In genomic region chr14:20996361-20996760, GRCm38 (mm10) we compare ENCODE assay signal across 24 mouse cellular contexts. TPM values are rescaled to one million over a fixed set of nuclear protein-coding genes. Genes with fewer than 3 reads are reported as not detected.
DNase-seq lines count a peak whose midpoint lies in the region; ATAC-seq and TF ChIP-seq lines count a peak whose summit lies in the region.
"Had no signal": no experiment of that assay in that cellular context is flagged by ENCODE, and none has a peak within 500 bp of the region (broad histone marks: within the 10 kb centered on the region; RNA-seq: fewer than 3 reads in every experiment).

No protein-coding gene starts in this region.

- no peak overlapping the region for H3K4me3 ChIP-seq in embryonic facial prominence, embryonic 12.5 days
- H3K4me3 ChIP-seq in embryonic facial prominence, embryonic 10.5 days = no peak overlapping the region
- H3K4me3 ChIP-seq in layer of hippocampus, adult 2 months = no peak overlapping the region
- no peak overlapping the region for H3K4me3 ChIP-seq in lung, adult 2 months (replicated peaks; ENCODE audit: extremely low read depth, low read depth, low read length)
- H3K4me3 ChIP-seq: forebrain, embryonic 10.5 days; forebrain, embryonic 15.5 days; gastrocnemius, adult 2 months; hindbrain, embryonic 12.5 days; midbrain, embryonic 12.5 days; myocyte; neural tube, embryonic 13.5 days had no signal

- WGBS in embryonic facial prominence, embryonic 12.5 days = 70% methylated on average over 5 of the region's 5 CpGs
- 71% methylated on average over 5 of the region's 5 CpGs for WGBS in embryonic facial prominence, embryonic 10.5 days
- 58% methylated on average over 5 of the region's 5 CpGs for WGBS in lung, adult 2 months

- H3K27ac ChIP-seq in embryonic facial prominence, embryonic 12.5 days = no peak overlapping the region
- H3K27ac ChIP-seq in embryonic facial prominence, embryonic 10.5 days (replicated peaks) = no peak overlapping the region
- peak overlapping the region; percentile 58; the same call in 1 of the 2 replicates for H3K27ac ChIP-seq in layer of hippocampus, adult 2 months
- H3K27ac ChIP-seq: forebrain, embryonic 10.5 days; forebrain, embryonic 15.5 days; gastrocnemius, adult 2 months; hindbrain, embryonic 12.5 days; midbrain, embryonic 12.5 days had no signal

- TF ChIP-seq CTCF in layer of hippocampus, adult 2 months (conservative IDR thresholded peaks at IDR 0.05) = no peak
- no peak for TF ChIP-seq CTCF in lung, adult 2 months (IDR thresholded peaks at IDR 0.05; ENCODE audit: insufficient read depth, low read length)

- H3K4me2 ChIP-seq in embryonic facial prominence, embryonic 12.5 days (replicated peaks) = no peak overlapping the region
- H3K4me2 ChIP-seq: forebrain, embryonic 15.5 days; hindbrain, embryonic 12.5 days; midbrain, embryonic 12.5 days; neural tube, embryonic 13.5 days had no signal

- 0 out of 2 replicates have a peak overlapping the region, but pooled peaks have one; percentile 7 for H3K9ac ChIP-seq in embryonic facial prominence, embryonic 12.5 days
- H3K9ac ChIP-seq: forebrain, embryonic 15.5 days; hindbrain, embryonic 12.5 days; midbrain, embryonic 12.5 days; neural tube, embryonic 13.5 days had no signal

- no peak for TF ChIP-seq POLR2A in lung, adult 2 months (IDR thresholded peaks at IDR 0.05; ENCODE audit: borderline replicate concordance, extremely low read depth, low read depth, low read length)

- H3K9me3 ChIP-seq in embryonic facial prominence, embryonic 12.5 days = no peaks in the 10 kb centered on the region; the same call in 1 of the 2 replicates
- H3K9me3 ChIP-seq in embryonic facial prominence, embryonic 10.5 days = no peaks in the 10 kb centered on the region
- H3K9me3 ChIP-seq: forebrain, embryonic 10.5 days; forebrain, embryonic 15.5 days; hindbrain, embryonic 12.5 days; midbrain, embryonic 12.5 days; neural tube, embryonic 13.5 days had no signal

- no peak for ATAC-seq in embryonic facial prominence, embryonic 12.5 days (ENCODE audit: insufficient number of reproducible peaks, insufficient read depth, low FRiP score, low TSS enrichment)
- ATAC-seq in megakaryocyte-erythroid progenitor cell, adult 5-6 weeks (replicated peaks; ENCODE audit: low FRiP score, low TSS enrichment, poor library complexity, severe bottlenecking) = peak; percentile 71
- ATAC-seq: forebrain, embryonic 15.5 days; intestine, postnatal 0 days had no signal

- H3K4me1 ChIP-seq in embryonic facial prominence, embryonic 12.5 days = no peaks in the 10 kb centered on the region
- H3K4me1 ChIP-seq in embryonic facial prominence, embryonic 10.5 days = no peaks in the 10 kb centered on the region
- no peaks in the 10 kb centered on the region; the same call in none of the 2 replicates for H3K4me1 ChIP-seq in lung, adult 2 months (ENCODE audit: control insufficient read depth, insufficient read depth, low read length)
- H3K4me1 ChIP-seq: forebrain, embryonic 10.5 days; midbrain, embryonic 12.5 days; neural tube, embryonic 13.5 days had no signal

- H3K27me3 ChIP-seq in embryonic facial prominence, embryonic 12.5 days = no peaks in the 10 kb centered on the region
- no peaks in the 10 kb centered on the region for H3K27me3 ChIP-seq in embryonic facial prominence, embryonic 10.5 days (replicated peaks; ENCODE audit: low read depth, poor library complexity, severe bottlenecking)
- H3K27me3 ChIP-seq: CH12.LX; forebrain, embryonic 15.5 days; hindbrain, embryonic 12.5 days; midbrain, embryonic 12.5 days; neural tube, embryonic 13.5 days had no signal

- H3K36me3 ChIP-seq in embryonic facial prominence, embryonic 12.5 days = peaks cover 6% of the 10 kb centered on the region
- peaks cover 25% of the 10 kb centered on the region for H3K36me3 ChIP-seq in embryonic facial prominence, embryonic 10.5 days (replicated peaks)
- H3K36me3 ChIP-seq: forebrain, embryonic 15.5 days had no signal

- DNase-seq in embryonic facial prominence, embryonic 10.5 days (ENCODE audit: low spot score) = no peak
- DNase-seq in layer of hippocampus, adult 2 months (ENCODE audit: low spot score in 2 of 2) = no peak
- no peak for DNase-seq in layer of hippocampus, adult 9-10 months (ENCODE audit: low spot score)
- DNase-seq in lung, postnatal 36 days = peak; percentile 15
- no peak for DNase-seq in lung, adult 2 months
- no peak for DNase-seq in MN1 (ENCODE audit: low spot score)
- DNase-seq: adrenal gland, adult 8-10 months; cerebellum, adult 8-10 months; cerebellum, postnatal 25 days; gastrocnemius, adult 2 months; kidney, postnatal 25 days; left cerebral cortex, postnatal 4 days; thymus, adult 2 months; thymus, postnatal 36 days had no signal

RNA-seq across cellular contexts. Expression of gene Ap3m1, which starts 55.9 kb away (rescaled TPM):
- 80.6 and 87.3 TPM in 2 replicates for polyA plus RNA-seq in embryonic facial prominence, embryonic 12.5 days (2016; fragmentation: Nextera tagmentation; extraction: Ambion mirVana)
- polyA plus RNA-seq in embryonic facial prominence, embryonic 10.5 days (2016; fragmentation: Nextera tagmentation; extraction: Ambion mirVana) = 84.8 and 87.7 TPM in 2 replicates
- total RNA-seq in layer of hippocampus, adult 2 months (2021) = 10 to 100 TPM; 67.0 to 70.9 TPM
- polyA plus RNA-seq in lung, adult 2 months (2012; rRNA removed) = 16.2 and 30.1 TPM in 2 replicates
- 35.0 and 45.5 TPM in 2 replicates for total RNA-seq in megakaryocyte-erythroid progenitor cell, adult 5-6 weeks (2014; fragmentation: Nextera tagmentation)
- 35.5 and 47.5 TPM in 2 replicates for total RNA-seq in megakaryocyte-erythroid progenitor cell, adult 5-6 weeks (2017)

RNA-seq across cellular contexts. Expression of gene Adk, which starts 56.0 kb away (rescaled TPM):
- polyA plus RNA-seq in embryonic facial prominence, embryonic 12.5 days (2016; fragmentation: Nextera tagmentation; extraction: Ambion mirVana) = 133 and 135 TPM in 2 replicates
- polyA plus RNA-seq in embryonic facial prominence, embryonic 10.5 days (2016; fragmentation: Nextera tagmentation; extraction: Ambion mirVana) = 171 and 175 TPM in 2 replicates
- total RNA-seq in layer of hippocampus, adult 2 months (2021) = 10 to 100 TPM; 62.5 to 72.3 TPM
- 34.8 and 54.0 TPM in 2 replicates for polyA plus RNA-seq in lung, adult 2 months (2012; rRNA removed)
- 122 and 138 TPM in 2 replicates for total RNA-seq in megakaryocyte-erythroid progenitor cell, adult 5-6 weeks (2014; fragmentation: Nextera tagmentation)
- 168 and 190 TPM in 2 replicates for total RNA-seq in megakaryocyte-erythroid progenitor cell, adult 5-6 weeks (2017)
